Mouse (Mus musculus) urinary bladder, adult 18-20 months (tissue): Measurements from ENCODE around the gene Gm26602.
"Not testable (repeated sequence)": the region's sequence is repeated elsewhere in the genome, so short reads cannot be mapped to it uniquely, and the experiment has no call there.

Experiments
- DNase-seq, 2 experiments: peaks; one replicate each; pipeline ENCODE4 v3.0.0; 2022; ENCODE audit warnings: low spot score in 2 of 2, mixed read lengths in 2 of 2

Gene Gm26602

DNA sequence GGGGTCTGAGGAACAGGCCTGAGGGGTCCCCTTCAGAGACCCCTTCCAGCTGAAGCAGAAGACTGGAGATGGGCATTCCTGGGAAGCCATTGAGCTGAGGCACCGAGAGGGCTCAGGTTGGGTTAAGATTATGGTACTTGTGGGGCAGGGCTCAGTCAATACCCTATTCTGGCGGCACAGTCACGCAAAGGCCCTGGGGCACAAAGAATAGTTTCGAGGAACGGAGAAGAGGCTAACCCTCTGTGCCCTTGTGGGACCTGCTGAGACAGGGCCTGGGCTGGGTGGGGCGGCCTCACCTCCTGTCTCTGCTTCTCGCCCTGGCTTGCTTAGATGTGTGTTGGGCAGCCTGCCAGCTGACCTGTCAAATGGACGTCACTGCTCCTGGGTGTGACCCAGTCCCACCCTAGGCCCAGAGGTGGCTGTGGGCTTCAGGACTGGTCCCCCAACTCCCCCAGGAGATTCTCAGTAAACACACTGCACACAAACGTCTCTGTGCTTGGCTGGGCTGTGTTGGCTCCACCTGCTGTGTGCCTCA is 22.6 kb downstream of the Gm26602 start:
- peak in 1 of 2 experiments; percentile 53 for DNase-seq

DNA sequence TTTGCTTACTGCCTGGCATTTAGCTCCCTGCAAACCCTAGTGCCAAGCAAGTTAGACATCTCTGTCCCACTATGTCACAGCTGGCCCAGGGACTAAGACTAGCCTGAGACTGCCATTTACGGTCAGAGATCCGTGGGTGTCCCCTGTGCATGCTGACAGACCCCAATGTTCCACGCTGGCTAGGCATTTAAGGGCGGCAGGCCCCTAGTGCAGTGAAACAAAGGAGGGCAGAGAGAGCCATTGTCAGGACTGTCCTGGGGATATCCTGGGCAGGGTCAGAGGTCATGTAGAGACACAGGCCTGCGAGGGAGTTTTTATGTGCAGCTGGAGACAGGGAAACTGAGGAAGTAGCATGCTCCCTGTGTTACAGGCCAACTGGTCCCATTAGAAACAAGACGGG is 23.2 kb downstream of the Gm26602 start:
- DNase-seq = no peak

DNA sequence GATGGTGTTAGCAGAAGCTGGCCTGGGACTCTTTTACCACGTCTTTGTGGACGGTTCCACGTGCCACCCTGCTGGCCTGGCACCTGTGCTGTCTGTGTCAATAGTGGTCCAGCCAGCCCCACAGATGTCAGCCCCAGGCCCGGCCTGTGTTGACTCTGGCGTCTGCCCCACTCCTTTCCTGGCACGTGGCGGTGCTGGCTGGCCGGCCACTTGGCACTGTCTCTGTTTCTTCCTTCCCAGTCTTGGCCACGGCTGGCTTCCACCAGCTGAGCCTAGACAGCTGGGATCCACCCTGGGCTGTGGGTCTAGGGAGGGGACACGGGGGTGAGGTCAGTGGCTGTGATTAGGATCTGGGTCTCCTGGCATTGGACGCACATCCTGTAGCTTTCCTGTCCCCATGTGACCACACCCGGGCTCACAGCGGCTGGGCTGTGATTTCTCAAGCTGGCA is 23.6 kb downstream of the Gm26602 start:
- peak in 1 of 2 experiments; percentile 77 for DNase-seq

DNA sequence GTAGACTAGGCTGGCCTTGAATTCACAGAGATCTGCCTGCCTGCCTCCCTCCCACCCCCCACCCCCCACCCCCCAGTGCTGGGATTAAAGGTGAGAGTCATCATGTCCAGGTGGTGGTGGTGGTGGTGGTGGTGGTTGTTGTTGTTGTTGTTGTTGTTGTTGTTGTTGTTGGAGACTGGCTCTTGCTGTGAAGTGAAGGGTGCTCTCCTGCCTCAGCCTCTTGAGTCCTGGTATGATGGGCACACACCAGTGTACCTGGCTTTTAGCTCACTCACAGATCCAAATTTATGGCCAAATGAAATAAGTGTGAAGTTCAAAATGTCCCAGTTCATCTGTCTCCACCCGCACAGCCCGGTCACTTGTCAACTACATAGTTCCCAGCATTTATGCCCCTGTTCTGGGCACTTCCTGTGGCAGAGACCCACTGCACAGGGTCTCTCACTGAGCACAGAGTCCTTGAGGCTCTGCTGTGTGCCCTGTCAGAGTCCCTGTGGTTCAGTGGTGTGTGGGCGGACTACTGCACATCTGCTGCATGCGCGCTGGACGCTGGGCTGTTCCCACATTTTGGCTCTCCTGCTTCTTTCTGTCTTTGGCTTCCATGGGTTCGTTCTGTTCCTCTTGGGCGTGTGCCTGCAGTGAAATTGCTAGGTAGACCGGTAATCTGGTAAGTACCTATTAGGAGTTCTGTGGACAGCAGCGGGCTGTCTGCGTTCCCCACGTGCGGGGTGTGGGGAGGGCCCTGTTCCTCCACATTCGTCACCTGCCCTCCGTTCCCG is 24.3 kb downstream of the Gm26602 start:
- DNase-seq = no peak

DNA sequence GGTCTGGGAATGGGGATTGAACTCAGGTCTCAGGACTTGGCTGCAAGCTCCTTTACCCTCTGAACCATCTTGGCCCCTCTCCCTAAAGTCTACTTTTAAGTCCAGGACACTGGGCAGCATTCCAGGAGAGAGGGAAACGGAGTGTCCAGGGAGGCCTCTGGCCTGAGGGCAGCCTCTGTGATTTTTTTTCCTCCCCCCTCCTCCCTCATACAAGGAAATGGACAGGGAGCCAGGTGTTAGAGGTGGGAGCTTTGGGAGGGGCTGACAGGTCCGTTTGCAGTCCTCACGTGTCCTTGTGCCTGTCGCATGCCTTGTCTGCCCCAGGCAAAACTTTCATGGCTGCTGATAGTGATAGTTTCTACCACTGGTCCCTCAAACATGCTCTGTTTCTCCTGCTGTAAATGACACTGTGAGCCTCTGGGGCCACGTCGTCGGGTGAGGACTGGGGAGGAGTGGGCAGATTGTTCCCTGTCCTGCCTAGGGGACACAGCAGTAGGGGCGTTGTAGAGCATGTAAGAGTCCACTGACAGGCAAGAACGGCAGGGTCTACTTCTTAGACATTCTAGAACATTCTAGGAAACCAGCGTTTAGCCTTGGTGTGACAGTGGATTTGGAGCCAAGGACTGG is 25.7 kb downstream of the Gm26602 start:
- no peak for DNase-seq

DNA sequence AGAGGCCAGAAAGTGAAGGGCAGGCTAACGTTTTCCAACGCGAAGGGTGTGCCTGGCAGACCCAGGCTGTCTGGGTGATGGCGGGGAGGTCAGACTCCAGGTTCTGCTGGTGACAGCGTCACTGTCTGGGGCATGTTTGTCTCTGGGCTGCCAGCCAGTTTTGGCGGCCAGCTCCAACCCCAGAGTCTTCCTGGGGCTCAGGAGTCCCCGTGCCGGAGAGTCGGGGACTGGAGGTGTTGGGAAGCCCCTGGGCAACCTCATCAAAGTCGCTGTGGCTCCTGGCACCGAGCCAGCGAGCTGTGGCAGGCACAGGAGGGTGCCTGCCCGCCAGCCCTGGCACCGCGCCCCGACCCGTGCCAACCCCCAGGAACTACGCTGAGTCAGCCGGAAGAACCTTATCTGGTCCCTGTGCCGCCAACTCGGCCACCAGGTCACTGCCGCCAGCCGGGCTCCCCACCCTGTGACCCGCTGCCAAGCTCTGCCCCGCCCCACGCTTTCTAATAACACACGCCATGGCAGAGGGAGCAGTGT is 26.3 kb downstream of the Gm26602 start:
- peak; percentile 84 to 86 for DNase-seq

DNA sequence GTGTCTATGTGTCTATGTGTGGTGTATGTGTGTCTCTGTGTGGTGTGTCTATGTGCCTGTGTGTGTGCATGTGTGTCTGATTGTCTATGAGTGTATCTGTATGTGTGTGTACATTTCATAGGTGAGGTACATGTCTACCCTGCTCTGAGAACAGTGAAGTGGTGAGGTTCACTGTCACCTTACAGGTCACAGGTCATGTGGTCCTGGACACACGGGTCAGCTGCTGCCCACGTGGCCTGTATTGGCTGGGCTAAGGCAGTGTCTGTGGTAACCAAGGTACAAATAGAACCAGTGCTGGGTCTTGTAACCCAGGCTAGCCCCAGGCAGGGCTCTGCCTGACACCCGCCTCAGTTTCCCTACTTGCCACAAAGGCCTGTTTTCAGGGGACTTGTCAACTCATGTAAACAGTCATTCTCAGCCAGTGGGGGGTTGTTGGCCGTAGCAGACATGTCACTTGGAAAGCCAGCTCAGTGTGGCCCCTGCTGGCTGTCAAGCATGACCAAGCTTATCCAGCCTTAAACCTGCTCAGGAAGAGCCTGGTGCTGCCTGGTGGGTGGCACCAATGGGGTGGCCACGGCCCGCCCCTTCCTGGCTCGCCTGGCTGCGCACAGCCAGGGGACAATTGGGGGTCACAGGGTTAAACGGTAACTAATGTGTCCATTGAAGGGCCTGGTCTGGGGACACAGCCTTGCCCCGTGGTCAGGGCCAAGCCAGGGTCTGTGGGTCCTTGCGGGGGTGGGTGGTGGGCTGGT is 27.3 kb downstream of the Gm26602 start:
- DNase-seq = no peak

GRCm38 (mm10) chr10:79940749-79941148 is 30.1 kb downstream of the Gm26602 start:
- no peak for DNase-seq

- DNase-seq = no peak
Measured at GRCm38 (mm10) chr10:79942988-79943387, 32.3 kb downstream of the Gm26602 start.

DNA sequence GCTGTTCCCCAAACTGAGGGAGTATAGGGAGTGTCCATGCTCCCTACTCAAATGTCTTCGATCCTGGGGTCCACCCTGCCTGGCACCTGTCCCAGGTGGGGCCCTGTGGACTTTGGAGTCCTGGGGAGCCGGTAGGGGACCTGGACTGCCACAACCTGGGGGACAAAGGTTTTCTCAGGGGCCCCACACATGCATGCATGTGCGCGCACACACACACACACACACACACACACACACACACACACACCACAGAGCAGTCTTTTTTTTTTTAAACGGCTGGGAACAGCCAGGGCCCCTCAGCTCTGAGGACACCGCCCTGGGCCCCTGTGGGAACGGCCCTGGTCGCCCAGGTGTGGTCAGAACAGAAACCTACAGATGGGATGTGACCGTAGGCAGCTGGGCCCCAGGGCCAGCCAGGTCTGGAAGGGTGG is 32.8 kb downstream of the Gm26602 start:
- DNase-seq = no peak

- peak in 1 of 2 experiments; percentile 60 for DNase-seq
Measured at GRCm38 (mm10) chr10:79945507-79946234, 35.0 kb downstream of the Gm26602 start.

DNA sequence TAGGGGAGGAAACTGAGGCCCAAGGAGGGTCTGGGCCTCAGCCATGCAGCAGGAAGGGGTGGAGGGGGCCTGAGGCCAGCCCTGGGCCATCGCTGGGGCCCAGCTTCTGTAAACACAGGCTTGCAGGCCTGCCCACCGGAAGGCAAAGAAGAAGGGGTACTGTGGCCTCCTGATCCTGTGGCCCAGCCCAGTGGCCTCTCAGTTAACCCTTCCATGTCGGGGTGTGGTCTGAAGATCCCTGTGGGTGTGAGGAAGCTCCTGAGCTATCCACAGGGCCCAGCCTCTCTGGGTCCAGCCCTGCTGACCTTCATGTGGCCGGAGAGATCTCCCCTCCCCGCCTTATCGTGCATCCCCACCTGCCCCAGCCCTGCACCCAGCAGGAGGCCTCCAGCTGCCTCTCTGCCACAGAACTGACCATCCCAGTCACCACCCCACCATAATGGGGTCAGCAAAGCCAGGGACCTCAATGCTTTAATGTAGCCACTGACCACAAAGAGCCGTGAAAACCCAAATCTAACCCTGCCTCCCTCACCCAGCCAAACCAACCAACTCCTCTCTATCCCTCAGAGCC is 36.2 kb downstream of the Gm26602 start:
- DNase-seq = no peak

DNA sequence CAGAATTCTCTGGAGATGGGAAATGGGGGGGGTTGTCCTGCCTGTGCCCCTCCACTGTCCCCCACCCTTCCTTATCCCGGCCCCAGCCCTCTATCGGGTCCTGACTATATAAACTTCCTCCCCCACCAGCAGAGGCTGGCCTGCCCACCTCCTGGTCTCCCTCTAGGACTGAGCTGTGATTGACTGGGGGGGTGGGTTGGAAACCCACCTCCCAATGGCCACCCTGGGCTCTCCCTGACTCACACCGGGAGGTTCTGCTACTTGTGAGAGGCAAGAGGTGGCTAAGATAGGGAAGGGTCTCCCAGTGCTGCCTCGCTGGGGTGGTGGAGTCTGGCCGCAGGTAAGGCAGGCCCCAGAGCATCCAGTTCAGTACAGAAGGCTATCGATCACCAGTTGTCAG is 36.8 kb downstream of the Gm26602 start:
- DNase-seq = no peak

DNA sequence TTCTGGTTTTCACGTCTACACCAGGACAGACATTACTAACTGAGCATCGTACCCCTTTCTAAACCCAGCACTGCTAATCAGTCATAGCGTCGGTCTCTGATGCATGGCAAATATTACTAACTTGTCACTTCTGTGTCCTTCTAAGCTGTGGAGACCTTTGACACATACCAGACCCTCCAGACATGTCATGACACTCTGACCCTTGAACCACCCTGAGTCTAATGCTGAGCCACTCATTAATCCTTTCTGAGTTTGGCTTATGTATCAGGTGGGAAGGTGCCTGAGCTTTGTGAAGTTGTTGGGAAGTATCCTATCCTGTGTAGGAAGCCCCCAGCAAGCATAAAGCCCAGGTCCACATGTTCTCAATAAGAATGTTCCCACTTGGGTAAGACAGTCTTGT is 39.2 kb downstream of the Gm26602 start:
- DNase-seq = no peak

- DNase-seq = no peak
Measured at GRCm38 (mm10) chr10:79950661-79951060, 40.0 kb downstream of the Gm26602 start.

DNA sequence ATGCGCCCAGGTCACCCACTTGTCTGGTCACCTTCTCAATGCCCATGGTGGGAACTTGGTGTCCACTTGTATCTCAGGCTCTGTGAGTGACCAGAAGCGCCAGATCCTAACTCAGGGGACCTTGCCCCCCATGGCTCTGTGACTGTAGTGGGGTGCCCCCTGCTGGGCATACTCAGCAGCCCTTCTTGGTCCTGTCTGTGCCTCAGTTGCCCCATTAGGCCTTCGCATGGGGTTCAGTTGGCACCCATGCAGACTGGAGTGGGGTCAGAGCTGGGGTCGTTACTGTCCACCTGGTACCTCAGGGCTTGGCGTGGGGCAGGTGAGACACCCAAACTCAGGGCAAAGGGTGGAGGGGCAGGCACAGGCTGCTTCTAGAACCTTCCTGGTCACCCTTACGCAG is 43.3 kb downstream of the Gm26602 start:
- DNase-seq = no peak

GRCm38 (mm10) chr10:79955691-79956090 is 45.0 kb downstream of the Gm26602 start:
- no peak for DNase-seq

DNA sequence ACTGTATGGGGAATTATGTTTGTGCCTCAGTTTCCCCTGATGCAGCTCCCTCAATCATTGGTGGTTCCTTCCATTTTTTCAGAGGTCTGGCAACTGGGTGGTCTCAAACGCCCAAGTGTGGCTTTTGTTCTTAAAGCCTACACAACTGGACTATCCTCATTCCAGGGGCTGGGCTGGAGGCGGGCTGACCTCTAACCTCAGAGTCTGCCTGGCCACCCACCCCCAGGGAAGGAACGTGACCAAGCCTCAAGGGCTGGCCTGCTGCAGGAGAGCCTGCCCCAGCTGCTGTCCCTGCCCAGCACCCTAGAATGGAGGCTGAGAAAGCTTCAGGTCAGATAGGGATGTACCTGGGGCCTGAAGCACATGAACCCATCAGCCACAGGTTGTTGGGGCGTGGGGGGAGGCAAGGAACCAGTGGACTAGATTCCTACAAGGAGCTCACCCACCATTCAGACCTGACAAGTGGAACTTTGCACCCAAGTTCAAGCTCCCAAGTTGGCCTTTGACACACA is 46.0 kb downstream of the Gm26602 start:
- no peak for DNase-seq

DNA sequence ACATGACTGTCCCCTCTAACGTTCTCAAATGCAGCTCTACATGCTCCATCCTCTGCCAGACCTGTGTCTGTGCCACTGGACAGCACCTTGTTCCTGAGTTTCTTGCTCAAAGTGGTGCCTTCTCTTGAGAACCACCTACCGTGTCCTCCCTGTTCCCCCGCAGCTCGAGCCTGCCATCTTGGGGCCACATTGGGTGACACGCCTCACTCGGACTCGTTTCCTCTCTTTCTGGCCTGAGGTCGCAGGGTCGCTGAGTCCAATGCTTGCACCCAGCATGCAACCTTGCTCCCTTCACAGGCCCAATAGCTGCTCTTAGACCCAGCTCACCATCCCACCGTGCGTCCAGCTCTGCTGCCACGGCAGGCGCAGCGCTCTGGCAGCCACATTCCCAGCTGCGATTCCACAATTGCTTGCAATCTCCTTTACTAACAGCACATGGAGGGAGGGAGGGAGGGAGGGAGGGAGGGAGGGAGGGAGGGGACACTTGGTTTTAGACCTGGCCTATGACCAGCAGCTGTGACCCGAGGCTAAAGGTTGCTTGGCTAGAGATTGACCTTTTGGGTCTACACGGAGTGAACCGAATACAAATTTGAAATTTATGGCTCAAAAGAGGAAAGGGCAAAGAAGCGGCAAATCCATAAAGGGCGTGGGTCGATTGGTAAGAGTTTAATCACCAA is 47.6 kb downstream of the Gm26602 start:
- DNase-seq = peak; percentile 75 to 81

GRCm38 (mm10) chr10:79959412-79959811 is 48.8 kb downstream of the Gm26602 start:
- not testable (repeated sequence) for DNase-seq
